Mouse (Mus musculus) neural tube, embryonic 11.5 days (tissue): ENCODE results near the gene Arid1a. TPM values are rescaled to one million over a fixed set of nuclear protein-coding genes. Genes with fewer than 3 reads are reported as not detected.

Source experiments
- ATAC-seq: fragments of 200-750 bp; cut with Nextera tagmentation; 2 replicates; pipeline ENCODE4 v1.8.0; 2017; ENCODE audit warnings: moderate number of reproducible peaks, mild to moderate bottlenecking, moderate TSS enrichment, moderate library complexity; ENCODE audit not compliant: insufficient read depth, low FRiP score, low TSS enrichment
- DNase-seq: peaks from one replicate; pipeline ENCODE4 v3.0.0-alpha.2; 2015; ENCODE audit warnings: low spot score
- H3K27ac ChIP-seq: fragments of 300-500 bp; sonication (generic); 2 replicates; pipeline ENCODE4 v1.5.1; 2014; ENCODE audit warnings: low read depth, mild to moderate bottlenecking, low read length
- H3K27me3 ChIP-seq: fragments of 300-500 bp; sonication (generic); 2 replicates; pipeline ENCODE4 v1.6.1; 2014; ENCODE audit warnings: mild to moderate bottlenecking, low read length, mixed read lengths; ENCODE audit not compliant: control insufficient read depth, insufficient read depth
- H3K36me3 ChIP-seq: fragments of 300-500 bp; sonication (generic); 2 replicates; pipeline ENCODE4 v1.6.1; 2014; ENCODE audit warnings: mild to moderate bottlenecking, low read length, moderate library complexity, mixed read lengths; ENCODE audit not compliant: control insufficient read depth, insufficient read depth
- H3K4me1 ChIP-seq: fragments of 300-500 bp; sonication (generic); 2 replicates; pipeline ENCODE4 v1.6.1; 2014; ENCODE audit warnings: low read length, mixed read lengths; ENCODE audit not compliant: control insufficient read depth, insufficient read depth
- H3K4me2 ChIP-seq: fragments of 300-500 bp; sonication (generic); 2 replicates; pipeline ENCODE4 v1.6.1; 2014; ENCODE audit warnings: low read depth, mild to moderate bottlenecking, moderate library complexity
- H3K4me3 ChIP-seq: fragments of 300-500 bp; sonication (generic); 2 replicates; pipeline ENCODE4 v1.5.1; 2014; ENCODE audit warnings: low read depth, low read length
- H3K9ac ChIP-seq: fragments of 300-500 bp; sonication (generic); 2 replicates; pipeline ENCODE4 v1.6.1; 2014; ENCODE audit warnings: mild to moderate bottlenecking, low read length
- H3K9me3 ChIP-seq: fragments of 300-500 bp; sonication (generic); 2 replicates; pipeline ENCODE4 v1.6.1; 2016; ENCODE audit warnings: low read length; ENCODE audit not compliant: control insufficient read depth
- WGBS: fragments of 180-500 bp; shearing (Covaris S2); extraction: QIAGEN DNeasy Blood & Tissue Kit; methylation state at CpG from one replicate; pipeline ENCODE4 v1.1.7; 2014; 5-methylcytosine and 5-hydroxymethylcytosine counted together
- polyA plus RNA-seq: library from polyadenylated mRNA; unstranded; fragments of >200 nt; fragmentation: Nextera tagmentation; extraction: Ambion mirVana; gene quantifications from 2 replicates; pipeline ENCODE4 v1.2.1, GENCODE M21; 2014

Arid1a gene
- polyA plus RNA-seq, 1 experiment from 2014 or later, result 42.5 TPM

DNA sequence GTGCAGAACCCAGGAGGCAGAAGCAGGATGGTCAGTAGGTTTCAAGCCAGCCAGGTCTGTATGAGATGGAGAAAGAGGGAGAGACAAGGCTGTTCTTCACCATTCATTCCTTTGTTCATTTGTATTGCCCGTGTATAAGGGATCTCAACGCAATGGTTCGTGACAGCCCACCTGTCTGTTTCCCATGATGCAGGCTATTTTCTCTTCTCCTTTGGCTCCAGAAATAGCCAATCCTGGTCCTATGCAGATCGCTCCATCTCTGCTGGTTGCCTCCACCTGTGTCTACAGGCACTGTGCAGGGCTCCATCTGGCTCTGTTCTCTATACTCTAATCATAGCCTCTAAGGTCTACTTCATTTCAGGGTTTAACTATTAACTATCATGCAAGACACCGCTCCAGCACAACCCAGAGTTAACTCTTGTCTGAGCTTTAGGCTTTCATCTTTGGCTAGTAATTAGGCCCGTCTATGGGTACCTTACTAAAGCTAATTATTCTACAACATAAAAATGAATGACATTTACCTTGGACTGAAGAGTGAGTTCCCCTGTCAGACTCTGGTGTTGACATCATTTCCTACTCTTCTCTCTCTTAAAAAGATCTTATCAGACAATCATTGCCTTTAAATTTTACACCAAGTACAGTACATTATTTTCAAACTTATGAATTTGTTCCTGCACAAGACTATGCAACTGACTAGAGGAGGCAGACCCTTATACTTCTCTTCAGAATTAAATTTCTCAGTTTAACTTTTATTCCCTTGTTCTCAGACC, 45.1 kb downstream of the Arid1a start:
- H3K36me3 ChIP-seq, result peaks cover 2% of the 10 kb centered on the region
- no peaks in the 10 kb centered on the region for H3K4me1 ChIP-seq

GRCm38 (mm10) chr4:133709395-133709794, 47.2 kb downstream of the Arid1a start:
- ATAC-seq (no peak), DNase-seq (no peak)
- Histone ChIP-seq H3K9me3 (no peaks in the 10 kb centered on the region), H3K4me1 (no peaks in the 10 kb centered on the region), H3K9ac (no peak overlapping the region), H3K4me2 (no peak overlapping the region), H3K27ac (no peak overlapping the region), H3K36me3 (peaks cover 5% of the 10 kb centered on the region; the same call in 1 of the 2 replicates), H3K4me3 (no peak overlapping the region), H3K27me3 (no peaks in the 10 kb centered on the region)
- 65% methylated on average over 2 of the region's 2 CpGs for WGBS

More for the DNA sequence above, 45.1 kb downstream of the Arid1a start:
- no peak for DNase-seq
- Histone ChIP-seq H3K9ac (no peak overlapping the region), H3K27me3 (no peaks in the 10 kb centered on the region), H3K4me2 (no peak overlapping the region), H3K4me3 (no peak overlapping the region), H3K27ac (no peak overlapping the region), H3K9me3 (no peaks in the 10 kb centered on the region)
- 89% methylated on average over 6 of the region's 6 CpGs for WGBS
- ATAC-seq, result no peak

DNA sequence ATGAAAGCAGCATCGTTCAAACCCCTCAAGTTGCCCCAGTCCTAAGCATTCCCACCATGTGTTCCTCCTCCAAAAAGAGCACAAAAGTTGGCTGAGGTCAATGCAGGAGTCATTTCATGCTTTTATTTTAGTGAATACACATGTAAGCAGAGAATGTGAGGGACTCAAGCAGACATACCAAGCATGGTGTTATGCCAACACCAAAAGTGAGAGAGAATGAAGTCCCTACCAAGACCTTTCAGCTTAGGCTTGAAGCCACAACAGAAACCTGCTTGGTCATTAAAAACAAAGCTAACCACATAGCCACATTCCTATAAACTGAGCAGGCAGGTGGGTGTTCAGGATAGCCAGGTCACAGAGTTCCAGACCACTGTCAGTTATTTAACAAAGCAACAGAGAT, 49.1 kb downstream of the Arid1a start:
- DNase-seq (no peak), ATAC-seq (no peak)
- H3K4me1 ChIP-seq, result no peaks in the 10 kb centered on the region
- 58% methylated on average over 1 of the region's 1 CpGs for WGBS
- no peaks in the 10 kb centered on the region for H3K27me3 ChIP-seq
- no peak overlapping the region for H3K9ac ChIP-seq
- no peak overlapping the region for H3K4me3 ChIP-seq
- H3K36me3 ChIP-seq, result peaks cover 5% of the 10 kb centered on the region; the same call in 1 of the 2 replicates
- H3K27ac ChIP-seq, result no peak overlapping the region
- no peaks in the 10 kb centered on the region for H3K9me3 ChIP-seq
- no peak overlapping the region for H3K4me2 ChIP-seq

- H3K9me3 ChIP-seq, result no peaks in the 10 kb centered on the region
- no peak overlapping the region for H3K4me2 ChIP-seq
- no peaks in the 10 kb centered on the region for H3K4me1 ChIP-seq
- H3K9ac ChIP-seq, result no peak overlapping the region
- ATAC-seq (no peak), DNase-seq (no peak)
- no peaks in the 10 kb centered on the region for H3K27me3 ChIP-seq
- no peak overlapping the region for H3K27ac ChIP-seq
- peaks cover 5% of the 10 kb centered on the region; the same call in 1 of the 2 replicates for H3K36me3 ChIP-seq
- 80% methylated on average over 8 of the region's 8 CpGs for WGBS
- H3K4me3 ChIP-seq, result no peak overlapping the region
Observed at GRCm38 (mm10) chr4:133706956-133707355, 49.6 kb downstream of the Arid1a start.

DNA sequence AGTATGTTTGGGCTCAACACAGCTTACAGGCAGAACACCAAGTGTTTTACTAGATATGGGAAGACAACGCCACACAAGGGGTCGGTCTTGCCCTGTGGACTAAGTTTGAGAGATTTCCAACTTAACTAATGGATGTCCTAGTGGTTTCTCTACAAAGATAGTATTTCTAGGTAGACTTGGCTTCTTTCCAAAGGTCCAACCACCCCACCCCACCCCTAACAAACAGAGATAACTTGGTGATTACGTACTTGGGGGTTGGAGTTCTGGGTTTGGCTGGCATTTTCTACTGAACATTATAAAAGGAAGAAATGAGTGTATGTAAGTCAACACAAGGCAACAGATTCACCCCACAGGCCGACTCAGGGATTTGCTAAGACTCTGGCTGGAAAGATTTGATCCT, 51.5 kb downstream of the Arid1a start:
- peaks cover 9% of the 10 kb centered on the region for H3K36me3 ChIP-seq
- 92% methylated on average over 4 of the region's 4 CpGs for WGBS
- DNase-seq, result no peak
- H3K27ac ChIP-seq, result no peak overlapping the region
- no peak overlapping the region for H3K4me3 ChIP-seq
- no peak overlapping the region for H3K9ac ChIP-seq
- H3K4me2 ChIP-seq, result no peak overlapping the region
- ATAC-seq, result no peak
- no peaks in the 10 kb centered on the region for H3K27me3 ChIP-seq
- H3K9me3 ChIP-seq, result no peaks in the 10 kb centered on the region
- no peaks in the 10 kb centered on the region for H3K4me1 ChIP-seq

DNA sequence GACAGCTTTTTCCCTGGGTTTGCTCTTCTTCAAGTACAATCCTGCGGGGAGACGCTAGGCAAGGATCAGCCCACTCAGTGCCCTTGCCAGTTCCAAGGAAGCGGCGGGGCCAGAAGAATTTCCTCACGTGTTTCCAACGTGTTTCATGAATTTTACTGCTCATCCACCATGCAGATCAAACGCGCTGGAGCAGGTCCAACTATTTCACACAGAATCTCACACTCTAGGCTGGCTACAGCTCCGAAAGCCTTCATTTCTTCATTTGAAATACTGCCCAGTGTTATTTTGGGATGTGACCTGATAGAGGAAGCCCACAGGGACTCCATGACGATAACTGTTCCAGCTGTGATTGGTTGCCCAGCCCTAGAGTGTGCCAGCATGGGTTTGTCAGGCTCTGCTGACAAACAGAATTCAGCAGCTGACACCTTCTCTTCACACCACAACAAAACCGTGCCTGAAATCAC, 55.6 kb downstream of the Arid1a start:
- Histone ChIP-seq H3K36me3 (peaks cover 11% of the 10 kb centered on the region), H3K9me3 (no peaks in the 10 kb centered on the region), H3K4me3 (no peak overlapping the region), H3K4me1 (no peaks in the 10 kb centered on the region), H3K4me2 (no peak overlapping the region), H3K27ac (no peak overlapping the region), H3K9ac (no peak overlapping the region), H3K27me3 (no peaks in the 10 kb centered on the region)
- ATAC-seq (no peak), DNase-seq (no peak)
- WGBS, result 89% methylated on average over 11 of the region's 11 CpGs

- no peak for DNase-seq
- no peaks in the 10 kb centered on the region for H3K4me1 ChIP-seq
- no peak overlapping the region for H3K27ac ChIP-seq
- peaks cover 36% of the 10 kb centered on the region for H3K36me3 ChIP-seq
- H3K27me3 ChIP-seq, result no peaks in the 10 kb centered on the region
- 85% methylated on average over 3 of the region's 3 CpGs for WGBS
- no peak overlapping the region for H3K4me3 ChIP-seq
- no peak overlapping the region for H3K9ac ChIP-seq
- H3K9me3 ChIP-seq, result no peaks in the 10 kb centered on the region
- H3K4me2 ChIP-seq, result no peak overlapping the region
- no peak for ATAC-seq
Observed at GRCm38 (mm10) chr4:133695363-133695762, 61.2 kb downstream of the Arid1a start.

GRCm38 (mm10) chr4:133690252-133690651, 66.3 kb downstream of the Arid1a start:
- Histone ChIP-seq H3K27me3 (no peaks in the 10 kb centered on the region), H3K4me2 (no peak overlapping the region), H3K36me3 (peaks cover 64% of the 10 kb centered on the region), H3K27ac (no peak overlapping the region), H3K4me3 (no peak overlapping the region), H3K9me3 (no peaks in the 10 kb centered on the region), H3K9ac (no peak overlapping the region), H3K4me1 (no peaks in the 10 kb centered on the region)
- WGBS, result 44% methylated on average over 5 of the region's 5 CpGs
- DNase-seq, result no peak
- ATAC-seq, result no peak

GRCm38 (mm10) chr4:133688417-133689067, 68.0 kb downstream of the Arid1a start:
- DNase-seq (no peak), ATAC-seq (no peak)
- Histone ChIP-seq H3K4me3 (no peak overlapping the region), H3K27ac (no peak overlapping the region), H3K9me3 (no peaks in the 10 kb centered on the region), H3K4me1 (no peaks in the 10 kb centered on the region), H3K4me2 (no peak overlapping the region), H3K36me3 (peaks cover 64% of the 10 kb centered on the region), H3K27me3 (no peaks in the 10 kb centered on the region), H3K9ac (no peak overlapping the region)
- WGBS, result 87% methylated on average over 7 of the region's 7 CpGs
